Mouse (Mus musculus): ENCODE results near the gene Tmem252. TPM values are rescaled to one million over a fixed set of nuclear protein-coding genes. Genes with fewer than 3 reads are reported as not detected.

Tmem252 gene
- total RNA-seq, 1 experiment: 0.22 TPM

DNA sequence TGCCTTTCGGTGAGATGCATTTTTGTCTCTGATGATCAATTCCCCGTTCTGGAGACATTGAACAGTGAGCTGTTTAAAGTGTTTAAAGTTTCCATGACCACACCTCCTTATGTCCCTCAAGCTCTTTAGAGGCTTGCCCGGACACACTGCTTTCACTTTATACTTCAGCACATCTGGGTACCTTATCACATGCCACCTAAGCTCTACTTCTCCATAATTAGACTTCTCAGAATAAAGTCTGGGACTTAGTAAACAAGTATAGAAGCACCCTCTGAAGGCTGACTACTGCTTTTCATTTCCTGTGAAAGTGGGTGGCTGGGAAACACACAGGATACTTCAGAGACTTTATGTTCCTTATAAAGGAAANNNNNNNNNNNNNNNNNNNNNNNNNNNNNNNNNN is 16.8 kb upstream of the Tmem252 start:
- Histone ChIP-seq H3K9me3 (ENCODE audit: control insufficient read depth, insufficient read depth, low read depth, low read length) (no peaks in the 10 kb centered on the region), H3K27ac (ENCODE audit: insufficient read depth, low read depth, low read length, poor library complexity, severe bottlenecking) (no peak overlapping the region), H3K4me3 (ENCODE audit: insufficient read depth in 1 of 2, low read depth in 1 of 2, low read length in 2 of 2, poor library complexity in 1 of 2, severe bottlenecking in 1 of 2) (no peak overlapping the region), H3K36me3 (ENCODE audit: control insufficient read depth, insufficient read depth, low read length, poor library complexity, severe bottlenecking) (no peaks in the 10 kb centered on the region), H3K4me1 (ENCODE audit: control insufficient read depth in 2 of 2, insufficient read depth in 2 of 2, low read length in 2 of 2, poor library complexity in 1 of 2) (no peaks in the 10 kb centered on the region), H3K9ac (ENCODE audit: insufficient read depth, low read depth, low read length, poor library complexity, severe bottlenecking) (no peak overlapping the region)
- no peak for TF ChIP-seq HCFC1 (IDR thresholded peaks at IDR 0.05; ENCODE audit: borderline replicate concordance, insufficient read depth, low read length)
- TF ChIP-seq MAFK (IDR thresholded peaks at IDR 0.05; ENCODE audit: insufficient read depth, low read depth, low read length): no peak
- TF ChIP-seq ZNF384 (IDR thresholded peaks at IDR 0.05; ENCODE audit: low read depth, low read length): no peak
- TF ChIP-seq ZC3H11A (IDR thresholded peaks at IDR 0.05; ENCODE audit: borderline replicate concordance, low read depth, low read length): no peak
- TF ChIP-seq CHD2 (IDR thresholded peaks at IDR 0.05; ENCODE audit: low read depth, low read length): no peak
- in situ Hi-C loops (cut with MboI; ENCODE audit: low sequenced_read_pairs in 2 of 2, unreplicated experiment in 2 of 2): no loop called here
- no peak for DNase-seq (ENCODE audit: low read depth, low spot score)

DNA sequence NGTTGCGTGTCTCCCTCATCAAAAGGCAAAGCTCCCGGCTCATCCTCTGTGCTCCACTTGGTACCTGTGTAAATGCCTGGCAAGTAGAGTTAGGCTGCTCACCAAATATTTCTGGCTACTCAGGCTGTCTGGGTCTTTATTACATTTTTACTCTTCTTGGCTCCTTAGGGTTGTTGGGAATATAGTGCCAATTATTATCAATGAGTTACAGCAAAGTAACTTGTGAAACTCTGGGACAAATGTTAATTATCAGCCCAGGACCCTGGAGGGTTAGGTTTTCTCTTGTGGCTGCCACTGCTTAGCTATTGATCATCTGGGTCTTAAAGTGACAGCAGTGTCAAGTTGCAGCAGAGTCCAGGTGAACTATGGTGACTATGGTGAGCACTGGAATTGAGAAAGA is 11.5 kb upstream of the Tmem252 start:
- no peaks in the 10 kb centered on the region for H3K4me1 ChIP-seq (ENCODE audit: control insufficient read depth in 2 of 2, insufficient read depth in 2 of 2, low read length in 2 of 2, poor library complexity in 1 of 2)
- TF ChIP-seq CHD2 (IDR thresholded peaks at IDR 0.05; ENCODE audit: low read depth, low read length) (no peak), ZC3H11A (IDR thresholded peaks at IDR 0.05; ENCODE audit: borderline replicate concordance, low read depth, low read length) (no peak), MAFK (IDR thresholded peaks at IDR 0.05; ENCODE audit: insufficient read depth, low read depth, low read length) (no peak), HCFC1 (IDR thresholded peaks at IDR 0.05; ENCODE audit: borderline replicate concordance, insufficient read depth, low read length) (no peak), ZNF384 (IDR thresholded peaks at IDR 0.05; ENCODE audit: low read depth, low read length) (no peak)
- no peaks in the 10 kb centered on the region for H3K36me3 ChIP-seq (ENCODE audit: control insufficient read depth, insufficient read depth, low read length, poor library complexity, severe bottlenecking)
- in situ Hi-C loops (cut with MboI; ENCODE audit: low sequenced_read_pairs in 2 of 2, unreplicated experiment in 2 of 2): no loop called here
- H3K27ac ChIP-seq (ENCODE audit: insufficient read depth, low read depth, low read length, poor library complexity, severe bottlenecking): no peak overlapping the region
- H3K9ac ChIP-seq (ENCODE audit: insufficient read depth, low read depth, low read length, poor library complexity, severe bottlenecking): no peak overlapping the region
- no peak overlapping the region for H3K4me3 ChIP-seq (ENCODE audit: insufficient read depth in 1 of 2, low read depth in 1 of 2, low read length in 2 of 2, poor library complexity in 1 of 2, severe bottlenecking in 1 of 2)
- no peaks in the 10 kb centered on the region for H3K9me3 ChIP-seq (ENCODE audit: control insufficient read depth, insufficient read depth, low read depth, low read length)
- DNase-seq (ENCODE audit: low read depth, low spot score): no peak

DNA sequence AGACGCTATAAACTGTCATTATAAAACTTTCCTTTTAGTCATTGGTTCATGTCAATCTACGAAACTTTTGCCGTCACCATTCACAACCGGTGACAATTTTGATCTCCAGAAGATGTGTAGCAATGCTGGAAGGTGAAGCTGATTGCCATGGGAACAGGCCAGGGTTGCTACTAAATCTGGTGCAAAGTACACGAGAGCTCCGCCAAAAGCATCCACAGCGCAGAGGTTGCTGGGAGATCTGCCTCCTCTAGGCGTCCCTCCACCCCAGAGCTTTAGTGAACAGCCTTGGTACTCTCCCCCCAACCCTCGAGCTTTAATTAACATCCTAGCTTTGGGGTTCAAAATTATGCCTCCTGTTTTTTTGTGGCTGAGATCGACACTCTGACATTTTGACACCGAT is 8.0 kb upstream of the Tmem252 start:
- Histone ChIP-seq H3K4me1 (ENCODE audit: control insufficient read depth in 2 of 2, insufficient read depth in 2 of 2, low read length in 2 of 2, poor library complexity in 1 of 2) (no peaks in the 10 kb centered on the region), H3K36me3 (ENCODE audit: control insufficient read depth, insufficient read depth, low read length, poor library complexity, severe bottlenecking) (no peaks in the 10 kb centered on the region), H3K9me3 (ENCODE audit: control insufficient read depth, insufficient read depth, low read depth, low read length) (no peaks in the 10 kb centered on the region), H3K9ac (ENCODE audit: insufficient read depth, low read depth, low read length, poor library complexity, severe bottlenecking) (no peak overlapping the region), H3K4me3 (ENCODE audit: insufficient read depth in 1 of 2, low read depth in 1 of 2, low read length in 2 of 2, poor library complexity in 1 of 2, severe bottlenecking in 1 of 2) (no peak overlapping the region), H3K27ac (ENCODE audit: insufficient read depth, low read depth, low read length, poor library complexity, severe bottlenecking) (no peak overlapping the region)
- in situ Hi-C loops (cut with MboI; ENCODE audit: low sequenced_read_pairs in 2 of 2, unreplicated experiment in 2 of 2): no loop called here
- TF ChIP-seq ZC3H11A (IDR thresholded peaks at IDR 0.05; ENCODE audit: borderline replicate concordance, low read depth, low read length): no peak
- TF ChIP-seq ZNF384 (IDR thresholded peaks at IDR 0.05; ENCODE audit: low read depth, low read length): no peak
- TF ChIP-seq MAFK (IDR thresholded peaks at IDR 0.05; ENCODE audit: insufficient read depth, low read depth, low read length): no peak
- no peak for TF ChIP-seq HCFC1 (IDR thresholded peaks at IDR 0.05; ENCODE audit: borderline replicate concordance, insufficient read depth, low read length)
- TF ChIP-seq CHD2 (IDR thresholded peaks at IDR 0.05; ENCODE audit: low read depth, low read length): no peak
- no peak for DNase-seq (ENCODE audit: low read depth, low spot score)

DNA sequence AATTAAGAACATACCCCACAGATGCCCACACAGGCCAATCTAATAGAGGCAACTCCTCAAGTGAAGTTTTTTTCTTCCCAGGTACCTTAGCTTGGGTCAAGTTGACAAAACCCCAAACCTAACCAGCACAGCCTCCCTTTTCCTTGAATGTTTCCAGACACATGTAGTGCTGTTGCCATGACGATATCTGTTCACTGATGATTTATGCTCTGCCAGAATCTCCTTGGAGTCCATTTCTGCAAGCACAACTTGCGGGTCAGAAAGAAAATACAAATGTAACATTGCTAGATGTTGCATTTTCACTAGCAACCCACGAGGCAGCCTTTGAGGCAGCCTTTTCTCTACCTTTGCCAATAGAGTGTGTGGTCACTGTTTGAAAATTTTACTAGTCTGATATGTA is 6.3 kb upstream of the Tmem252 start:
- Histone ChIP-seq H3K9me3 (ENCODE audit: control insufficient read depth, insufficient read depth, low read depth, low read length) (no peaks in the 10 kb centered on the region), H3K27ac (ENCODE audit: insufficient read depth, low read depth, low read length, poor library complexity, severe bottlenecking) (no peak overlapping the region), H3K4me1 (ENCODE audit: control insufficient read depth in 2 of 2, insufficient read depth in 2 of 2, low read length in 2 of 2, poor library complexity in 1 of 2) (peaks cover 0 to 3% of the 10 kb centered on the region in 2 experiments; a peak in 1 of 4 replicates), H3K4me3 (ENCODE audit: insufficient read depth in 1 of 2, low read depth in 1 of 2, low read length in 2 of 2, poor library complexity in 1 of 2, severe bottlenecking in 1 of 2) (no peak overlapping the region), H3K9ac (ENCODE audit: insufficient read depth, low read depth, low read length, poor library complexity, severe bottlenecking) (no peak overlapping the region), H3K36me3 (ENCODE audit: control insufficient read depth, insufficient read depth, low read length, poor library complexity, severe bottlenecking) (no peaks in the 10 kb centered on the region)
- DNase-seq (ENCODE audit: low read depth, low spot score): no peak
- in situ Hi-C loops (cut with MboI; ENCODE audit: low sequenced_read_pairs in 2 of 2, unreplicated experiment in 2 of 2): no loop called here
- no peak for TF ChIP-seq MAFK (IDR thresholded peaks at IDR 0.05; ENCODE audit: insufficient read depth, low read depth, low read length)
- no peak for TF ChIP-seq ZC3H11A (IDR thresholded peaks at IDR 0.05; ENCODE audit: borderline replicate concordance, low read depth, low read length)
- no peak for TF ChIP-seq ZNF384 (IDR thresholded peaks at IDR 0.05; ENCODE audit: low read depth, low read length)
- no peak for TF ChIP-seq CHD2 (IDR thresholded peaks at IDR 0.05; ENCODE audit: low read depth, low read length)
- TF ChIP-seq HCFC1 (IDR thresholded peaks at IDR 0.05; ENCODE audit: borderline replicate concordance, insufficient read depth, low read length): no peak

DNA sequence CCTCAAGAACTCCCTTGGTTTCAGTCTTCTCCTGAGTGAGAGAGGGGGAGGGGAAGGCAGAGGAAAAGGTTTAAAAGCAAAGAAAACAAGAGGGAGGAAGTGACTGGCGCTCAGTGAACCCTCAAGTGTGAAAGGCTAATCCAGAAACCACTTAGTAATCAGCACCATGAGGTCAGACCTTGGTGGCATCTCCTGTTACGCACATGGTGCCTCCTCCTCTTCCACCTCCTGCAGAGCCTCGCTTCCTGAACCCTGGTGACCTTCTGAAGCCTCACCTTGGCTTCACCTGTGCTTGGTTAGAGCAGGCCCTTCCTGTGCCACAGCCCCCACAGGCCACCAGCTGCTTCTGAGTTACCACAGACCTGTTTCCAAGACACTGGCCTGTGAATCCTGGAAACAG is 2.2 kb upstream of the Tmem252 start:
- Histone ChIP-seq H3K4me1 (ENCODE audit: control insufficient read depth in 2 of 2, insufficient read depth in 2 of 2, low read length in 2 of 2, poor library complexity in 1 of 2) (peaks cover 0 to 3% of the 10 kb centered on the region in 2 experiments; a peak in 1 of 4 replicates), H3K9ac (ENCODE audit: insufficient read depth, low read depth, low read length, poor library complexity, severe bottlenecking) (no peak overlapping the region), H3K4me3 (ENCODE audit: insufficient read depth in 1 of 2, low read depth in 1 of 2, low read length in 2 of 2, poor library complexity in 1 of 2, severe bottlenecking in 1 of 2) (no peak overlapping the region), H3K36me3 (ENCODE audit: control insufficient read depth, insufficient read depth, low read length, poor library complexity, severe bottlenecking) (no peaks in the 10 kb centered on the region), H3K9me3 (ENCODE audit: control insufficient read depth, insufficient read depth, low read depth, low read length) (no peaks in the 10 kb centered on the region), H3K27ac (ENCODE audit: insufficient read depth, low read depth, low read length, poor library complexity, severe bottlenecking) (no peak overlapping the region)
- in situ Hi-C loops (cut with MboI; ENCODE audit: low sequenced_read_pairs in 2 of 2, unreplicated experiment in 2 of 2): no loop called here
- TF ChIP-seq MAFK (IDR thresholded peaks at IDR 0.05; ENCODE audit: insufficient read depth, low read depth, low read length) (no peak), ZNF384 (IDR thresholded peaks at IDR 0.05; ENCODE audit: low read depth, low read length) (no peak), ZC3H11A (IDR thresholded peaks at IDR 0.05; ENCODE audit: borderline replicate concordance, low read depth, low read length) (no peak), HCFC1 (IDR thresholded peaks at IDR 0.05; ENCODE audit: borderline replicate concordance, insufficient read depth, low read length) (no peak), CHD2 (IDR thresholded peaks at IDR 0.05; ENCODE audit: low read depth, low read length) (no peak)
- no peak for DNase-seq (ENCODE audit: low read depth, low spot score)

Measured in ES-E14 (cell line).